Comparison of ENCODE assay signal across 11 mouse cellular contexts in genomic region chr14:121368108-121368705, GRCm38 (mm10). TPM values are rescaled to one million over a fixed set of nuclear protein-coding genes. Genes with fewer than 3 reads are reported as not detected.
A peak's percentile ranks its signal among the peaks of the same experiment; 100 is the strongest.
DNase-seq lines count a peak whose midpoint lies in the region; ATAC-seq and TF ChIP-seq lines count a peak whose summit lies in the region.
"Had no signal": no experiment of that assay in that cellular context is flagged by ENCODE, and none has a peak within 500 bp of the region (broad histone marks: within the 10 kb centered on the region; RNA-seq: fewer than 3 reads in every experiment).

No protein-coding gene starts in this region.

- ATAC-seq in kidney, embryonic 15.5 days (replicated peaks; ENCODE audit: low FRiP score) = peak; percentile 33; the same call in 1 of the 2 replicates
- ATAC-seq in kidney, embryonic 14.5 days (ENCODE audit: low FRiP score, low TSS enrichment) = no peak
- peak; percentile 42 for ATAC-seq in liver, embryonic 12.5 days

- peak overlapping the region; percentile 60 for H3K27ac ChIP-seq in kidney, embryonic 15.5 days
- H3K27ac ChIP-seq in kidney, embryonic 14.5 days (ENCODE audit: low read depth, low read length) = no peak overlapping the region; the same call in 1 of the 2 replicates
- peak overlapping the region; percentile 97 for H3K27ac ChIP-seq in CH12.LX (ENCODE audit: insufficient read depth, low read depth)
- peak overlapping the region; percentile 90 for H3K27ac ChIP-seq in liver, embryonic 12.5 days

- in situ Hi-C loops in CH12.LX (cut with MboI; ENCODE audit: low pct_ligation_motif_present, low pct_unique_long_range_greater_than_20kb, low sequenced_read_pairs) = no loop called here

- H3K9me3 ChIP-seq in kidney, embryonic 15.5 days (replicated peaks) = no peaks in the 10 kb centered on the region
- H3K9me3 ChIP-seq in kidney, embryonic 14.5 days (ENCODE audit: control insufficient read depth, low read length) = no peaks in the 10 kb centered on the region
- H3K9me3 ChIP-seq in CH12.LX (replicated peaks; ENCODE audit: low read length) = peaks cover 9% of the 10 kb centered on the region
- peaks cover 4% of the 10 kb centered on the region; the same call in 1 of the 2 replicates for H3K9me3 ChIP-seq in liver, embryonic 12.5 days (replicated peaks)

- no peaks in the 10 kb centered on the region for H3K27me3 ChIP-seq in kidney, embryonic 15.5 days
- H3K27me3 ChIP-seq in kidney, embryonic 14.5 days (ENCODE audit: control insufficient read depth, insufficient read depth, low read length) = no peaks in the 10 kb centered on the region
- H3K27me3 ChIP-seq in CH12.LX (replicated peaks) = no peaks in the 10 kb centered on the region
- H3K27me3 ChIP-seq in liver, embryonic 12.5 days (replicated peaks) = no peaks in the 10 kb centered on the region

- no peak for TF ChIP-seq CTCF in CH12.LX (conservative IDR thresholded peaks at IDR 0.05 in 1 of 2, IDR thresholded peaks at IDR 0.05 in 1 of 2; ENCODE audit: low read depth in 2 of 2, low read length in 2 of 2)

- no peak overlapping the region for H3K4me3 ChIP-seq in kidney, embryonic 15.5 days (replicated peaks)
- H3K4me3 ChIP-seq in kidney, embryonic 14.5 days (ENCODE audit: low read length) = no peak overlapping the region
- H3K4me3 ChIP-seq in CH12.LX (replicated peaks in 1 of 3; ENCODE audit: low read depth in 2 of 3, low read length in 2 of 3, poor library complexity in 1 of 3) = peak overlapping the region in 2 of 3 experiments; percentile 36 to 37
- H3K4me3 ChIP-seq in liver, embryonic 12.5 days = peak overlapping the region; percentile 8; the same call in 1 of the 2 replicates

- DNase-seq in CH12.LX (ENCODE audit: extremely low read depth) (no peak), ZHBTc4 (ENCODE audit: low read depth, low spot score) (peak; percentile 56)
- DNase-seq in right cerebral cortex, postnatal 4 days = no peak
- no peak for DNase-seq in ovary, postnatal 10 days (ENCODE audit: low spot score)
- DNase-seq: adrenal gland, postnatal 25 days; cerebellum, postnatal 10 days; thymus, postnatal 14 days had no signal

- H3K4me2 ChIP-seq in kidney, embryonic 15.5 days = no peak overlapping the region
- H3K4me2 ChIP-seq in kidney, embryonic 14.5 days (replicated peaks; ENCODE audit: low read depth, low read length) = no peak overlapping the region
- peak overlapping the region; percentile 72 for H3K4me2 ChIP-seq in CH12.LX (ENCODE audit: insufficient read depth, low read depth, poor library complexity, severe bottlenecking)
- H3K4me2 ChIP-seq in liver, embryonic 12.5 days = peak overlapping the region; percentile 75
- H3K4me2 ChIP-seq: midbrain, embryonic 11.5 days had no signal

- H3K4me1 ChIP-seq in kidney, embryonic 15.5 days = peaks cover 71% of the 10 kb centered on the region
- peaks cover 57% of the 10 kb centered on the region for H3K4me1 ChIP-seq in kidney, embryonic 14.5 days (ENCODE audit: control insufficient read depth, insufficient read depth, low read length)
- H3K4me1 ChIP-seq in CH12.LX (ENCODE audit: control insufficient read depth in 1 of 2, insufficient read depth in 2 of 2) = peaks cover 43 to 95% of the 10 kb centered on the region in 2 experiments
- H3K4me1 ChIP-seq in liver, embryonic 12.5 days = peaks cover 100% of the 10 kb centered on the region

- 46% methylated on average over 4 of the region's 4 CpGs for WGBS in kidney, embryonic 15.5 days
- WGBS in kidney, embryonic 14.5 days = 54% methylated on average over 4 of the region's 4 CpGs
- 57% methylated on average over 4 of the region's 4 CpGs for WGBS in liver, embryonic 12.5 days (ENCODE audit: insufficient replicate concordance)

- peaks cover 5% of the 10 kb centered on the region for H3K36me3 ChIP-seq in kidney, embryonic 15.5 days
- no peaks in the 10 kb centered on the region for H3K36me3 ChIP-seq in kidney, embryonic 14.5 days (ENCODE audit: control insufficient read depth, insufficient read depth, low read length)
- H3K36me3 ChIP-seq in CH12.LX (replicated peaks in 1 of 2; ENCODE audit: control insufficient read depth in 1 of 2, insufficient read depth in 1 of 2, low read length in 1 of 2) = peaks cover 10 to 63% of the 10 kb centered on the region in 2 experiments
- H3K36me3 ChIP-seq in liver, embryonic 12.5 days = peaks cover 46% of the 10 kb centered on the region

- TF ChIP-seq RAD21 in CH12.LX (IDR thresholded peaks at IDR 0.05; ENCODE audit: low read depth, low read length) = no peak

- TF ChIP-seq POLR2A in CH12.LX (IDR thresholded peaks at IDR 0.05; ENCODE audit: low read depth, low read length) = 0 out of 2 replicates have a peak, but pooled peaks have one; percentile 13

- peaks cover 91% of the 10 kb centered on the region for H3K79me2 ChIP-seq in CH12.LX (replicated peaks; ENCODE audit: control insufficient read depth, extremely low read depth, insufficient read depth, poor library complexity, severe bottlenecking)

- TF ChIP-seq EP300 in CH12.LX (IDR thresholded peaks at IDR 0.05; ENCODE audit: low read length) = no peak

- H3K9ac ChIP-seq in kidney, embryonic 15.5 days = no peak overlapping the region
- H3K9ac ChIP-seq in kidney, embryonic 14.5 days (ENCODE audit: low read depth, low read length) = no peak overlapping the region
- H3K9ac ChIP-seq in CH12.LX (ENCODE audit: insufficient read depth, low read depth) = peak overlapping the region; percentile 53
- peak overlapping the region; percentile 59 for H3K9ac ChIP-seq in liver, embryonic 12.5 days

- dilution Hi-C loops in CH12.LX (cut with MboI; ENCODE audit: extremely low pct_ligation_motif_present, extremely low pct_unique_long_range_greater_than_20kb, low sequenced_read_pairs) = no loop called here

TF ChIP-seq in CH12.LX, 34 proteins besides CTCF, POLR2A, EP300 and RAD21:
- TF ChIP-seq JUN (IDR thresholded peaks at IDR 0.05; ENCODE audit: insufficient read depth, low read depth, low read length) (no peak), TBP (conservative IDR thresholded peaks at IDR 0.05; ENCODE audit: low read depth, low read length) (no peak), MYC (IDR thresholded peaks at IDR 0.05; ENCODE audit: low read depth, low read length) (no peak), USF1 (IDR thresholded peaks at IDR 0.05; ENCODE audit: low read depth, low read length) (no peak), ELF1 (IDR thresholded peaks at IDR 0.05; ENCODE audit: low read depth, low read length) (no peak), E2F4 (IDR thresholded peaks at IDR 0.05; ENCODE audit: insufficient replicate concordance, low read depth, low read length) (no peak), ZMIZ1 (IDR thresholded peaks at IDR 0.05; ENCODE audit: low read depth, low read length) (no peak), RCOR1 (conservative IDR thresholded peaks at IDR 0.05; ENCODE audit: low read depth, low read length) (no peak), UBTF (IDR thresholded peaks at IDR 0.05; ENCODE audit: low read depth, low read length) (no peak)

RNA-seq across cellular contexts. Expression of gene Stk24, which starts 11.6 kb away (rescaled TPM):
- polyA plus RNA-seq in kidney, embryonic 15.5 days (2015; fragmentation: Nextera tagmentation; extraction: Ambion mirVana) = 37.9 and 39.3 TPM in 2 replicates
- polyA plus RNA-seq in kidney, embryonic 14.5 days (2014; fragmentation: Nextera tagmentation; extraction: Ambion mirVana) = 24.2 and 51.5 TPM in 2 replicates
- total RNA-seq in CH12.LX (2012; rRNA removed) (52.7 and 61.1 TPM in 2 replicates), CH12.LX (2014; rRNA removed) (35.5 and 43.3 TPM in 2 replicates)
- 88.7 and 96.7 TPM in 2 replicates for polyA plus RNA-seq in CH12.LX (2012; ENCODE audit: insufficient read length, low read depth)
- polyA plus RNA-seq in liver, embryonic 12.5 days (2016; fragmentation: Nextera tagmentation; extraction: Ambion mirVana) = 56.8 and 62.0 TPM in 2 replicates

Comparison
In these comparisons a context has a peak if more than half of its experiments do, and no peak if none do; other contexts are left out.
1. H3K4me2 ChIP-seq: peak in CH12.LX (single experiment) and liver, embryonic 12.5 days (single experiment); none in kidney, embryonic 15.5 days (single experiment) and kidney, embryonic 14.5 days (single experiment).
2. H3K4me3 ChIP-seq: peak in CH12.LX (2 of 3) and liver, embryonic 12.5 days (single experiment); none in kidney, embryonic 15.5 days (single experiment) and kidney, embryonic 14.5 days (single experiment).
3. H3K9ac ChIP-seq: peak in CH12.LX (single experiment) and liver, embryonic 12.5 days (single experiment); none in kidney, embryonic 15.5 days (single experiment) and kidney, embryonic 14.5 days (single experiment).